Mouse (Mus musculus): Measurements from ENCODE around the gene Mical2.

- TF ChIP-seq CTCF (IDR thresholded peaks at IDR 0.05; ENCODE audit: insufficient read depth, low read length) (no peak), POLR2A (IDR thresholded peaks at IDR 0.05; ENCODE audit: borderline replicate concordance, extremely low read depth, low read depth, low read length) (no peak)
Observed at GRCm38 (mm10) chr7:112298871-112299422, 73.3 kb downstream of the Mical2 start.

Measured in lung, adult 2 months (tissue).